Mouse (Mus musculus): Measurements from ENCODE around the gene Tmem132d. TPM values are rescaled to one million over a fixed set of nuclear protein-coding genes. Genes with fewer than 3 reads are reported as not detected.

The Tmem132d gene
- polyA plus RNA-seq, 1 experiment from 2014 or later, result 0.56 TPM

- Histone ChIP-seq H3K27me3 (ENCODE audit: control insufficient read depth, insufficient read depth, low read length) (no peaks in the 10 kb centered on the region), H3K4me3 (ENCODE audit: low read depth, low read length) (no peak overlapping the region), H3K4me1 (ENCODE audit: control insufficient read depth, insufficient read depth, low read length) (no peaks in the 10 kb centered on the region), H3K36me3 (replicated peaks; ENCODE audit: control insufficient read depth, insufficient read depth, low read depth, low read length) (no peaks in the 10 kb centered on the region), H3K27ac (replicated peaks; ENCODE audit: low read depth, low read length) (no peak overlapping the region), H3K4me2 (ENCODE audit: low read depth, low read length) (no peak overlapping the region), H3K9ac (replicated peaks; ENCODE audit: low read length) (no peak overlapping the region), H3K9me3 (replicated peaks; ENCODE audit: control insufficient read depth, low read length) (no peaks in the 10 kb centered on the region)
- DNase-seq (ENCODE audit: low spot score) (no peak), ATAC-seq (replicated peaks; ENCODE audit: insufficient number of reproducible peaks, low FRiP score, low TSS enrichment, low read depth) (no peak)
- WGBS, result 80% methylated on average over 12 of the region's 12 CpGs
Measured at GRCm38 (mm10) chr5:128158901-128159675, 273.8 kb downstream of the Tmem132d start.

- H3K4me3 ChIP-seq (ENCODE audit: low read depth, low read length), result no peak overlapping the region
- H3K27me3 ChIP-seq (ENCODE audit: control insufficient read depth, insufficient read depth, low read length), result no peaks in the 10 kb centered on the region
- DNase-seq (ENCODE audit: low spot score) (no peak), ATAC-seq (replicated peaks; ENCODE audit: insufficient number of reproducible peaks, low FRiP score, low TSS enrichment, low read depth) (no peak)
- H3K9me3 ChIP-seq (replicated peaks; ENCODE audit: control insufficient read depth, low read length), result no peaks in the 10 kb centered on the region
- WGBS, result 86% methylated on average over 6 of the region's 8 CpGs
- no peak overlapping the region for H3K4me2 ChIP-seq (ENCODE audit: low read depth, low read length)
- no peaks in the 10 kb centered on the region for H3K4me1 ChIP-seq (ENCODE audit: control insufficient read depth, insufficient read depth, low read length)
- H3K9ac ChIP-seq (replicated peaks; ENCODE audit: low read length), result no peak overlapping the region
- H3K36me3 ChIP-seq (replicated peaks; ENCODE audit: control insufficient read depth, insufficient read depth, low read depth, low read length), result no peaks in the 10 kb centered on the region
- no peak overlapping the region for H3K27ac ChIP-seq (replicated peaks; ENCODE audit: low read depth, low read length)
Measured at GRCm38 (mm10) chr5:128151461-128151860, 281.4 kb downstream of the Tmem132d start.

- H3K9ac ChIP-seq (replicated peaks; ENCODE audit: low read length), result no peak overlapping the region
- H3K4me3 ChIP-seq (ENCODE audit: low read depth, low read length), result no peak overlapping the region
- WGBS, result 86% methylated on average over 15 of the region's 15 CpGs
- no peaks in the 10 kb centered on the region for H3K36me3 ChIP-seq (replicated peaks; ENCODE audit: control insufficient read depth, insufficient read depth, low read depth, low read length)
- no peak overlapping the region for H3K4me2 ChIP-seq (ENCODE audit: low read depth, low read length)
- no peak for DNase-seq (ENCODE audit: low spot score)
- ATAC-seq (replicated peaks; ENCODE audit: insufficient number of reproducible peaks, low FRiP score, low TSS enrichment, low read depth), result no peak
- H3K27me3 ChIP-seq (ENCODE audit: control insufficient read depth, insufficient read depth, low read length), result no peaks in the 10 kb centered on the region
- no peaks in the 10 kb centered on the region for H3K4me1 ChIP-seq (ENCODE audit: control insufficient read depth, insufficient read depth, low read length)
- H3K27ac ChIP-seq (replicated peaks; ENCODE audit: low read depth, low read length), result no peak overlapping the region
- no peaks in the 10 kb centered on the region for H3K9me3 ChIP-seq (replicated peaks; ENCODE audit: control insufficient read depth, low read length)
Measured at GRCm38 (mm10) chr5:128146901-128147645, 285.8 kb downstream of the Tmem132d start.

- H3K9ac ChIP-seq (replicated peaks; ENCODE audit: low read length), result no peak overlapping the region
- H3K27ac ChIP-seq (replicated peaks; ENCODE audit: low read depth, low read length), result no peak overlapping the region
- H3K27me3 ChIP-seq (ENCODE audit: control insufficient read depth, insufficient read depth, low read length), result no peaks in the 10 kb centered on the region
- 93% methylated on average over 3 of the region's 3 CpGs for WGBS
- H3K36me3 ChIP-seq (replicated peaks; ENCODE audit: control insufficient read depth, insufficient read depth, low read depth, low read length), result no peaks in the 10 kb centered on the region
- ATAC-seq (replicated peaks; ENCODE audit: insufficient number of reproducible peaks, low FRiP score, low TSS enrichment, low read depth), result no peak
- DNase-seq (ENCODE audit: low spot score), result no peak
- H3K9me3 ChIP-seq (replicated peaks; ENCODE audit: control insufficient read depth, low read length), result no peaks in the 10 kb centered on the region
- H3K4me2 ChIP-seq (ENCODE audit: low read depth, low read length), result no peak overlapping the region
- H3K4me3 ChIP-seq (ENCODE audit: low read depth, low read length), result no peak overlapping the region
- H3K4me1 ChIP-seq (ENCODE audit: control insufficient read depth, insufficient read depth, low read length), result no peaks in the 10 kb centered on the region
Measured at GRCm38 (mm10) chr5:128144799-128145198, 288.1 kb downstream of the Tmem132d start.

GRCm38 (mm10) chr5:128136818-128137217 is 296.1 kb downstream of the Tmem132d start:
- WGBS, result 76% methylated on average over 8 of the region's 8 CpGs
- ATAC-seq (replicated peaks; ENCODE audit: insufficient number of reproducible peaks, low FRiP score, low TSS enrichment, low read depth) (no peak), DNase-seq (ENCODE audit: low spot score) (no peak)
- H3K27ac ChIP-seq (replicated peaks; ENCODE audit: low read depth, low read length), result no peak overlapping the region; the same call in 1 of the 2 replicates
- H3K4me1 ChIP-seq (ENCODE audit: control insufficient read depth, insufficient read depth, low read length), result no peaks in the 10 kb centered on the region
- H3K27me3 ChIP-seq (ENCODE audit: control insufficient read depth, insufficient read depth, low read length), result no peaks in the 10 kb centered on the region
- H3K9me3 ChIP-seq (replicated peaks; ENCODE audit: control insufficient read depth, low read length), result no peaks in the 10 kb centered on the region
- no peak overlapping the region for H3K4me2 ChIP-seq (ENCODE audit: low read depth, low read length)
- no peak overlapping the region for H3K9ac ChIP-seq (replicated peaks; ENCODE audit: low read length)
- H3K36me3 ChIP-seq (replicated peaks; ENCODE audit: control insufficient read depth, insufficient read depth, low read depth, low read length), result no peaks in the 10 kb centered on the region
- no peak overlapping the region for H3K4me3 ChIP-seq (ENCODE audit: low read depth, low read length)

GRCm38 (mm10) chr5:128122656-128123055 is 310.2 kb downstream of the Tmem132d start:
- WGBS, result 69% methylated on average over 3 of the region's 3 CpGs
- no peak for ATAC-seq (replicated peaks; ENCODE audit: insufficient number of reproducible peaks, low FRiP score, low TSS enrichment, low read depth)

GRCm38 (mm10) chr5:128119171-128119570 is 313.7 kb downstream of the Tmem132d start:
- ATAC-seq (replicated peaks; ENCODE audit: insufficient number of reproducible peaks, low FRiP score, low TSS enrichment, low read depth) (no peak), DNase-seq (ENCODE audit: low spot score) (no peak)
- H3K4me2 ChIP-seq (ENCODE audit: low read depth, low read length), result no peak overlapping the region
- no peaks in the 10 kb centered on the region for H3K36me3 ChIP-seq (replicated peaks; ENCODE audit: control insufficient read depth, insufficient read depth, low read depth, low read length)
- H3K4me3 ChIP-seq (ENCODE audit: low read depth, low read length), result no peak overlapping the region
- H3K9me3 ChIP-seq (replicated peaks; ENCODE audit: control insufficient read depth, low read length), result no peaks in the 10 kb centered on the region
- H3K27me3 ChIP-seq (ENCODE audit: control insufficient read depth, insufficient read depth, low read length), result no peaks in the 10 kb centered on the region
- WGBS, result 76% methylated on average over 3 of the region's 3 CpGs
- no peak overlapping the region for H3K9ac ChIP-seq (replicated peaks; ENCODE audit: low read length)
- H3K27ac ChIP-seq (replicated peaks; ENCODE audit: low read depth, low read length), result no peak overlapping the region
- no peaks in the 10 kb centered on the region for H3K4me1 ChIP-seq (ENCODE audit: control insufficient read depth, insufficient read depth, low read length)

More at GRCm38 (mm10) chr5:128122656-128123055, 310.2 kb downstream of the Tmem132d start:
- Histone ChIP-seq H3K9ac (replicated peaks; ENCODE audit: low read length) (no peak overlapping the region), H3K9me3 (replicated peaks; ENCODE audit: control insufficient read depth, low read length) (no peaks in the 10 kb centered on the region), H3K36me3 (replicated peaks; ENCODE audit: control insufficient read depth, insufficient read depth, low read depth, low read length) (no peaks in the 10 kb centered on the region), H3K27ac (replicated peaks; ENCODE audit: low read depth, low read length) (no peak overlapping the region), H3K27me3 (ENCODE audit: control insufficient read depth, insufficient read depth, low read length) (no peaks in the 10 kb centered on the region), H3K4me2 (ENCODE audit: low read depth, low read length) (no peak overlapping the region), H3K4me3 (ENCODE audit: low read depth, low read length) (no peak overlapping the region), H3K4me1 (ENCODE audit: control insufficient read depth, insufficient read depth, low read length) (no peaks in the 10 kb centered on the region)
- DNase-seq (ENCODE audit: low spot score), result no peak

- H3K27me3 ChIP-seq (ENCODE audit: control insufficient read depth, insufficient read depth, low read length), result no peaks in the 10 kb centered on the region
- no peaks in the 10 kb centered on the region for H3K9me3 ChIP-seq (replicated peaks; ENCODE audit: control insufficient read depth, low read length)
- no peak for ATAC-seq (replicated peaks; ENCODE audit: insufficient number of reproducible peaks, low FRiP score, low TSS enrichment, low read depth)
- H3K27ac ChIP-seq (replicated peaks; ENCODE audit: low read depth, low read length), result no peak overlapping the region
- H3K4me1 ChIP-seq (ENCODE audit: control insufficient read depth, insufficient read depth, low read length), result no peaks in the 10 kb centered on the region
- no peak overlapping the region for H3K9ac ChIP-seq (replicated peaks; ENCODE audit: low read length)
- DNase-seq (ENCODE audit: low spot score), result no peak
- no peaks in the 10 kb centered on the region for H3K36me3 ChIP-seq (replicated peaks; ENCODE audit: control insufficient read depth, insufficient read depth, low read depth, low read length)
- WGBS, result 88% methylated on average over 8 of the region's 8 CpGs
- no peak overlapping the region for H3K4me2 ChIP-seq (ENCODE audit: low read depth, low read length)
- H3K4me3 ChIP-seq (ENCODE audit: low read depth, low read length), result no peak overlapping the region
Measured at GRCm38 (mm10) chr5:128113107-128113506, 319.8 kb downstream of the Tmem132d start.
